Mouse (Mus musculus) lung, postnatal 25 days (tissue): ENCODE data around the gene Tmem216.
"Not testable (repeated sequence)": the region's sequence is repeated elsewhere in the genome, so short reads cannot be mapped to it uniquely, and the experiment has no call there.

ENCODE experiments used
- DNase-seq: peaks from one replicate; pipeline ENCODE4 v3.0.0; 2022; ENCODE audit warnings: low spot score

The Tmem216 gene

DNA sequence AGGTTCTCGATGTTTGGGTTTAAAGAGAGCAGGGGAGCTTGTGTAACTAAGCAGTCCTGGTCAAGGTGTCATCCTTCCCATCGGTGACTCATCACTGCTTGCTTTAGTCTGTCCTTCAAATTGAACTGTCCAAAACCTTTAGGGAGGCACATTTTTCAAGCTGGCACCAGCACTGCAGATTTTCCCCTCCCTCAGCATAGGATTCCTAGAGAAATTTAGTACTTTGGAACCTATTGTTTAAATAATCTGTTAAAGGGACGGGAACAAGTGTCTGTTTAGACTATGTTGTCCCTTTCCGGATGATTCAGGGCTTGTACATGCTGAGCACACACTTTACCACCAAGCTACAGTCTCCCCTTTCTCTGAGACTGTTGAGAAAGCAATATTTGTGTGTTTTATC, 9.2 kb upstream of the Tmem216 start:
- no peak for DNase-seq

DNA sequence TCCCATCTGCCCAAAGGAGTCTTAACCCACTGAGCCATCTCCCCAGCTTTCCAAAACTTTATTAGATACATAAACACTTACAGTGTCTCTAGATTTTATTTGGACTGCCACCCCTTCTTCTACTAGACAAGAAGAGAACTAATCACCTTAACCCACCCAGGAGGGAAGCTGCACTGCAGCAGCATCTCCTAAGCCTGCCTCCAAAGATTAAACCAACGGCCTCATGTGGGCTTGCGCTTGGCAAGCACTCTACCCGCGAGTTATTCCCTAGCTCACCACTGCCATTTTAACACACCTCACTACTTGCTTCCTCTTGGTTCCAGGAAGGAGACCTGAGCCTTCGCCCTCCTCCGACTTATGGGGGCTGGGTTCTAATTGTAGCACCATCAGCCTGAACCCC, 8.2 kb upstream of the Tmem216 start:
- DNase-seq, result no peak

DNA sequence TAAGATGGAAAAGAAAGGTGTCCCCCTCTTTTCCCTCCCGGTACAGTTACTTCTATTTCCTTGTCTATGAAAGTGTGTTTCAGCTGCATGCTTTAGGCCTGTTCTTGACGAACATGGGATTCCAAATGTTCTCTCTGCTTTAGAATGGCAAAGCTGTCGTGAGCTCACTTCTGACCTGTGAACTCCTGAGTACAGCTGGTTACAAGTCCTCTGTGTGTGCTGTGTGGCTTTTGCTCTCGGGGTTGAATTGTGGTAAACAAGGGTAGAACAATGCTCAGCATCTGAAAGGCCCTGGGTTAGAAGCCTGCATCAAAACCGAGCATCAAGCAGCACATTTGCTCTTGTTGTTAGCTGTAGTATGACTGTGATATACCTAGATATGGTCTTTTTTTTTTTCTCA, 6.3 kb upstream of the Tmem216 start:
- DNase-seq, result no peak

GRCm38 (mm10) chr19:10561558-10562314, 5.7 kb upstream of the Tmem216 start:
- DNase-seq, result no peak

- DNase-seq, result no peak
These were observed 4.1 kb upstream of the Tmem216 start for GRCm38 (mm10) chr19:10560108-10560507.

DNA sequence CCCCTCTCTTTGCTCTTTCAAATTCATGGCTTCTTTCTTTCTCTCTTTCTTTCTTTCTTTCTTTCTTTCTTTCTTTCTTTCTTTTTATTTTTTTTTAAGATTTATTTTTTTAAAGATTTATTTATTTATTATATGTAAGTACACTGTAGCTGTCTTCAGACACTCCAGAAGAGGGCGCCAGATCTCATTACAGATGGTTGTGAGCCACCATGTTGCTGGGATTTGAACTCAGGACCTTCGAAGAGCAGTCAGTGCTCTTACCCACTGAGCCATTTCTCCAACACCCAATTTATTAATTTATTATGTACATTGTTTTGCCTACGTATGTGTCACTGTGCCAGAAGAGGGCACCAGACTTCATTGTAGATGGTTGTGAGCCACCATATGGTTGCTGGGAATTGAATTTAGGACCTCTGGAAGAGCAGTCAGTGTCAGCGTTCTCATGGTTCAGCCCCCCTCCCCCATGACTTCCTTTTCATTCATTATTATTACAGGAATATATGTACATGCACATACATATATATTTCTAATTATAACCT, 1.9 kb upstream of the Tmem216 start:
- not testable (repeated sequence) for DNase-seq

GRCm38 (mm10) chr19:10557430-10557829, 1.4 kb upstream of the Tmem216 start:
- no peak for DNase-seq

DNA sequence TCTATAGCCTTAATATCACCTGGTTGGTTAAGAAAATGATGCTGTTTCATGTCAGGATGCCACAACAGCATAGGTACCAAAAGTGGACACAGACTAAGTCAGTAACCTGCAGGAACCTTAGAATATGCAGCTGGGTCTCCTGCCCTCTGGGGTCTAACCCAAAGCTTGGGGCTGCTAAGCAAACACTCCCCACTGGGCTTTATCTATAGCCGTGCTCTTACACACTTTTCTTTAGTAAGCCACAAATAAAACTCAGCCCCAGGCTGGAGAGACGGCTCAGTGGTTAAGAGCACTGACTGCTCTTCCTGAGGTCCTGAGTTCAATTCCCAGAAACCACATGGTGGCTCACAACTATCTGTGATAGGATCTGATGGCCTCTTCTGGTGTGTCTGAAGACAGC, 963 bp upstream of the Tmem216 start:
- no peak for DNase-seq

- no peak for DNase-seq
These were observed 16.6 kb downstream of the Tmem216 start for GRCm38 (mm10) chr19:10539454-10539853.

- no peak for DNase-seq
These were observed 26.0 kb downstream of the Tmem216 start for GRCm38 (mm10) chr19:10530082-10530481.

GRCm38 (mm10) chr19:10525910-10526309, 30.1 kb downstream of the Tmem216 start, which contains the start of gene Sdhaf2:
Gene Sdhaf2, minus strand, starts transcription at chr19:10526142.
- peak; percentile 14 for DNase-seq

DNA sequence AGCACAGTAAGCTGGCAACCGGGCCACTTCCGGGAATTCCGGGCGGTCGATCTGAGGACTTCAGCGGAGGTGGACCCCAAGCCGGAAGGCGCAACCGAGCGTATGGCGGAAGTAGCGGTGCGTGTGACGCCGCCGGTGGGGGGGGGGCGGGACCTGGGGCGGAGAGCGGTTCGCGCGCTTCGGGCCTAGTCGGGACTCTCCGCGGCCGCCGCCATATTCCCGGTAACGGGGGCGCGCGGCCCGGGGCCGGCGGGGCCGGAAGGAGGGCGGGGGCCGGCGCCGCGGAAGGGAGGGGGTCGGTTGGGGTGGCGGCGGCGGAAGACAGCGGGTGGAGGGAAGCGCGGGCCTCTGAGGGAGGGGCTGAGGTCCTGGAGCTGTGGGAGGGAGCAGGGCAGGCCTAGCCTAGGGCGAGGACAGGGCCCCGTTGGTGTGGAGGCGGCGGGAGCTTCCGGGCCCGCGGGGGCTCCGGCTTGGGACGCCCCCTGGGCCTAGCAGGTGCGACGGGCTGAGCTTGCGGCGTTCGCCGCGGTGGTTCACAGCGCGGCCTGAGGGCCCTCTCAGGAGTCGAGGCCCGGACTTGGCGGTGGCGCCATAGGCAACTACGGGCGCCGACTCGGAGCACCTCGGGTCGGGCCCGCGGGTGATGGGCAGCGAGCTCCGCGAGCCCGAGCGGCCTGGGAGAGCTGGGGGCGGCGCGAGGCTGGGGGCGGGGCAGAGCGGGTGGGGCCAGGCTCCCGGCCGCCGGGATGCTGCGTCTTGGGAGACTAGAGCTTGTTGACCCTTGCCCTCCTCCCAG, 30.7 kb downstream of the Tmem216 start, which contains the start of gene Cpsf7:
Cpsf7 (plus strand) TSS at position 161 of the 796 bp plus-strand sequence.
- peak; percentile 92 for DNase-seq

- no peak for DNase-seq
These were observed 31.3 kb downstream of the Tmem216 start for GRCm38 (mm10) chr19:10524784-10525105.

GRCm38 (mm10) chr19:10523483-10524080, 32.5 kb downstream of the Tmem216 start:
- DNase-seq, result no peak

DNA sequence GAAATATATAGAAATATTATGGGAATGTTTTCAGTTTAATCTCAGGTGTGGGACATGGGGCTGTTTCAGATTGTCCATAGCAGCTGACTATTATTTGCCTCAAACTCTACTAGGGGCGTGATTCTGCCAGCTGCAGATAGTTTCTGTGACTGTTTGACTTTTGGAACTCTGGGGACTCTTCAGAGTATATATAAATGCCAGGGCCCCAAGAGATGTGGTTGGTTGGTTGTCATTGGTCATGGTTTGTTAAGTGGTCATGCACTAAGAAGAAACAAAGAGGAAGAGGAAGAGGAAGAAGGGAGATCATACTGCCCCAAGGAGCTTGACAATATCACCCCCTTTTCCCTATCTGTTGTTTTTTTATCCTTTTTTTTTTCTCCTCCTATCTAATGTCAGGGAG, 34.1 kb downstream of the Tmem216 start:
- DNase-seq, result no peak

DNA sequence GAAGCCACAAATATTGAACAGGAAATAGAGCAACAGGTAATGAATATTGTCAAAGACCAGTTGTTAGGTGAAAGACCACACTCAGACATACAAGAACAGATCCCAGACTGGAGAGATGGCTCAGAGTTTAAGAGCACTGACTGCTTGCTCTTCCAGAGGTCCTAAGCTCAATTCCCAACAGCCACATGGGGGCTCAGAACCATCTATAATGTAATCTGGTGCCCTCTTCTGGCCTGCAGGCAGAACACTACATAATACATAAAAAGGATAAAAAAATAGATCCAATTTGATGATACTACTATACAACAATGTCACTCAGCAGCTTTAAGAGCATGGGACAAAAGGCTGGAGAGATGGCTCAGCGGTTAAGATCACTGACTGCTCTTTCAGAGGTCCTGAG, 35.7 kb downstream of the Tmem216 start:
- DNase-seq, result no peak

DNA sequence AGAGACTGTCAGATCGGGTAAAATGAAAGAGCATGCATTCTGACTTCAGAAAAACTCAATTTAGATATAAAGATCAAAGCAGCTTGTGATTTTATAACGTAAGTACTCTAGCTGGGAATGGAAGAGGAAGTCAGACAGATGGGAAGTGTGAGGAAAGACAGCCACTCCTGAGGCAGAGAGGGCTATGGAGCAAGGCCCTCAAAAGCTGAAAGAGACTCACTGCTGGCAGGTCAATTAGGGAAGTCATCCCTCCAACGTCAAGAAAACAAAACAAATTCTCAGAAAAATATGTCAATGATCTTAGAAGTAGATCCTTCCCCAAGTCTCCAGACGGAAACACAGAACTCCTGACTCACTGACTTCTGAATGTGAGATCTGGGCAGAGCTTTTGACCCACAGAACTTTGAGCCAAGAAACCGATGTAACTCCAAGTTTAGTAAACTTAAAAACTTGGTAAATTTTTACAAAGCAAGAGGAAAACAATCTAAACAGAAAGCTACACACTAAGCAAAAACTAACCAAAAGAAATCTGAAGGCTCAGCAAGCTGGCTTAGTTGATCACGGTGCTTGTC, 45.2 kb downstream of the Tmem216 start:
- peak; percentile 45 for DNase-seq

DNA sequence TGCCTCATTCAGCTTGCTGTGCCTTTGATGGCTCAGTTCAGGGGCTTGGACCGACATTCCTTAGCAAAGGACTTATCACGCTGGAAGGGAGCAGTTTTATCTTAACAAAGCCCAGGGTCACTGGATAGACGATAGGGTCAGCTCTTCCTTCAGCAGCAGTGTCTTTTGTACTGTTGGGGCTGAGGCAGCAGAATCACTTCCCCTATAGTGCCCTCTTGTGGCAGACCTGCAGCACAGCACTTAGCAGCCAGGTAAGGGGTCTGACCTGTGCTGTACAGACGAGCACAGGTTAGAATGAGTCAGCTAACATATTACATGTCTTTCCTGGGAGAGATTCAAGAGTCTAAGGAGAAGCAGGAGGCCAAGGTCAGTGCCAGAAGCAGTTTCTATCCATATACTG, 53.5 kb downstream of the Tmem216 start:
- peak; percentile 38 for DNase-seq

DNA sequence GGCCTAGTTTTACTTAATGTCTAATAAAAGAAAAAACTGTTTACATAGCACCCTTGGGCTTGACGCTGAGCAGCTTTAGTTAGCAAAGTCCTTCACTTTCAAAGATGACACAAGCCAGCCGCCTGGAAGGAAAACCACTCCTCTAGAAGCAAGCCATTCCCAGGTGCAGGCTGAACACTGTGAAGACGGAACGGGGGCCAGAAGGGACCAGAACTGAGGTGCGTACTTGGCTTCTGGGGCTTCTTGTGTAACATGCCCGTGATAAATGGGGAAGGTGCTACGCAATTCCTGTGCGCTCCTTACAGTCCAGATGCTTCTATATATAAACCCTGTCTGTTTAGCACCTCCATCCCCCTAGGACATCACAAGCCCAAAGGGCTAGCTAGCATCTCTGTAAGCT, 55.5 kb downstream of the Tmem216 start:
- DNase-seq, result no peak

DNA sequence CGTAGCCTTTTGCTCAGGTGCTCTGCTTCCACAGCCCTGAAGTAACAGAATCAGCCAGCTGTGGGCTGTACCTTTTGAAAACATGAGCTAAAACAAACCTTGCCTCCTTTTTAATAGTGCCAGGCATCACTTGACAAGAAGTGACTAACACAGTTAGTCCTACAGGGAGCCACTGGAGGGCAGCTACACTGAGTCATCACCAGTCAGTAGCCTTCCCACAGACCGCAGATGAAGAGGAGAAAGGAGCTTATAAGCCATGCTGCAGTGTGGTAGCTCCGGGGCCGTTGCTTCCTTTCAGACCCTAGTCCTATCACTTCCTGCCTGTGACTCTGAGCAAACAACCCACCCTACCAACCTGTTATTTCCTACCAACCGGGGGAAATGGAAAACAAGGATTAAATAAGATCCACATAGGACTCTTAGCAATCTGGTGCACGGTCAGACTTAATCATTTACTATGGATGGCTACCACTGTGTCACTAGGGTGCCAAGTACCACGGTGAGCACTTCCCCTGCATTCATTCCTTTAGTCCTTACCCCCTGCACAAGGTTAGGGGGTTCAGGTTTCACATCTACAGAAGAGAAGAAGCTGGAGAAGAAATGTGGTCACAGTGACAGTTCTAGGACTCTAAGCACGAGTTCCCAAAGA, 58.4 kb downstream of the Tmem216 start:
- DNase-seq, result no peak

DNA sequence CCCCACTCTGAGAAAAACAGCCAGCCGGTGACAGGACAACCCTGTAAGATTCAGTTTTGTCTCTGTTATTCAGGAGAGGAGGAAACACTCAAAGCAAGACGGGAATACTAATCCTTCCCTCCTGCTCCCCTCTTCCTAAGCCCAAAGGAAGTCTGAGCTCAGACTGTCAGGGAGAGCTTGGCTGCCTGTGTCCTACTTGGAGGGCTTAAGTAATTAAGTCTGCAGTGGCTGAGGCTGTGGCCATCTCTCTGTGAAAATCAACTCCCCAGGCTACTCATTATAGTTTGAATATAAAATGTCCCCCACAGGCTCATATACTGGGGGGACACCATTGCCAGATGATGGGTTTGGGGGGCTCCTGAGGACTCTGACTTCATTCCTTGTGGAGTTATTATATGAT, 59.1 kb downstream of the Tmem216 start:
- DNase-seq, result no peak

DNA sequence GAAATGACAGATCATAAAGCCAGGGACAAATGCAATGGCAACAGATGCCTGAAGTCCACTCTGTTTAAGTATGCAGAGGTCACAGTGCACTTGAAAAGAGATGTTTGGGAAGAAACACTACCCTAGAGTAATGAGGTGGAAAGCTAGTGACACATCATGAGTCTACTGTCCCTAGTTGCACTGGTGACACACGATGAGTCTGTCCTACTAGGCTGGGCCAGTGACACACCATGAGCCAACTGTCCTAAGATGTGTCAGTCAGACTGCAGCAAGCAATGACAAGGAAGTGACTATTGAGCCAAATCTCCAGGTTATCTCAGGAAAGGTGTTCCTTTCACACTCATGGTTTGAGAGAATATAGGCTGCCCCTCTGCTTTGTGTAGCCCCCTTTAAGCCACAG, 60.4 kb downstream of the Tmem216 start:
- no peak for DNase-seq
